Mouse (Mus musculus) left cerebral cortex, postnatal 36 days (tissue): Measurements from ENCODE around the gene Relt. TPM values are rescaled to one million over a fixed set of nuclear protein-coding genes. Genes with fewer than 3 reads are reported as not detected.
A peak's percentile ranks its signal among the peaks of the same experiment; 100 is the strongest.

Experiments
- DNase-seq, 2 experiments: peaks; one replicate each; pipeline ENCODE4 v3.0.0; 2021 to 2022; ENCODE audit warnings: low spot score in 2 of 2, mixed read lengths in 1 of 2
- intact Hi-C: fragments of 180-260 bp; cut with DNase I; formaldehyde crosslinking; loops from one replicate; pipeline ENCODE4 v1.15.1; 2025
- total RNA-seq, 2 experiments: library from RNA; stranded (reverse); gene quantifications; 2 replicates each; pipeline ENCODE4 v1.2.3; 2021

Gene Relt
- total RNA-seq, 2 experiments from 2014 or later: 15.1 to 17.0 TPM

DNA sequence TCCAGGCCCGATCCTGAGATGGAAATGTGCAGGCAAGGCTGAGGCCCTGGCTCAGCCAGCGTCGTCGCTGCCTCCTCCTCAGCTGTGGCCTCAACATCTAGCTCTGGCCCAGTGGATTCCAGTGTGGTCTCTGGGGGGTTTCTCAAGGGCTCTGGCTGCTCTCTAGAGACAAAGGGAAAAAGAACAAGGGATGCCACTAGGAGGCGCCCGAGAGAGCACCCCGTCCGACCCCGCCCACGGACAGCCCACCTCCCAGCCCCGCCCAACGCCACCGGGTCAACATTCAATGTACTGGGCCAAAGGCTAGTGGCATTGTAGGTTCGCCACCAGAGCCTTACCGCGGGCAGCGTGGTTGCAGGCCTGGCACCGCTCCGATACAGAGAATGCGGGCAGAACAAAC lies 16.3 kb upstream of the Relt start:
- no peak for DNase-seq

DNA sequence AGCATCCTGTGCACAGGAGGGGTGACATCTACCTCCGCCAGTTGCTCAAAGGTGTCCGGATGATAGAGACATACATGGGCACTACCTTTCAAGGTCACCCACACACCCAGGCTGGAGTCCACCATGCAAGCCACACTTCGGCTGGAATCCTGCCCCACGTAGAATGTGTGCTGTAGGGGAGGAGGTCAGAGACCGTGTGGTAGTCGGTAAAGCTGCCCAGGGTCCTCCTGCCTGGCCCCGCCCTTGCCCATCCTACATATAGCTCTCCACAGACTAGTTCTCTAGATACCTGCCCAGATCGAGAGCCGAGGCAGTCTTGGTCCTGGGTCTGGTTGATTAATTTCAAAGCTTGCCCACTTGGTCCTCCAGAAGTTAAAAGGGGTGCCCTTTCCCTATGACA lies 13.5 kb upstream of the Relt start:
- DNase-seq: no peak
- intact Hi-C loops: no loop called here

More for the DNA sequence above, 16.3 kb upstream of the Relt start:
- intact Hi-C loops: no loop called here

GRCm38 (mm10) chr7:100876293-100876692 lies 13.0 kb upstream of the Relt start:
- no peak for DNase-seq
- intact Hi-C loops: no loop called here

DNA sequence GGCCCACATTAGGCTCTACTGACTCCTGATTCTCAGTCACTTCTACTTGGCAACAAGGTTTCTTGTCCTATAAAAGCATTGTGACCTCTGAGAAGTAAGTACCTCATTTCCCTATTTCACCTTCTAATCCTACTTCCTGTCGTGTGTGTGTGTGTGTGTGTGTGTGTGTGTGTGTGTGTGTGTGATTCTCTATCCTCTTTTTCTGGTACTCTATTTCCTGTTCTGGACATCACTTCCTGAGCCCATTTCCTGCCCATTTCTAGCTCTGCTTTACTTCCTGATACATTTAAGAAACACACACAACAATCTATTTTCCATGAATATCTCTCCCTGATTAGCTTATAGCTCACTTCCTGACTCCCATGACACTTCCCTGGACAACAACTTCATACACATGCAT lies 12.6 kb upstream of the Relt start:
- no peak for DNase-seq
- intact Hi-C loops: no loop called here

GRCm38 (mm10) chr7:100873197-100873596 lies 10.0 kb upstream of the Relt start:
- DNase-seq: no peak
- intact Hi-C loops: no loop called here

GRCm38 (mm10) chr7:100871892-100872291 lies 8.6 kb upstream of the Relt start:
- intact Hi-C loops: no loop called here
- DNase-seq: no peak

- intact Hi-C loops: no loop called here
Measured at GRCm38 (mm10) chr7:100871355-100871754, 8.1 kb upstream of the Relt start.

DNA sequence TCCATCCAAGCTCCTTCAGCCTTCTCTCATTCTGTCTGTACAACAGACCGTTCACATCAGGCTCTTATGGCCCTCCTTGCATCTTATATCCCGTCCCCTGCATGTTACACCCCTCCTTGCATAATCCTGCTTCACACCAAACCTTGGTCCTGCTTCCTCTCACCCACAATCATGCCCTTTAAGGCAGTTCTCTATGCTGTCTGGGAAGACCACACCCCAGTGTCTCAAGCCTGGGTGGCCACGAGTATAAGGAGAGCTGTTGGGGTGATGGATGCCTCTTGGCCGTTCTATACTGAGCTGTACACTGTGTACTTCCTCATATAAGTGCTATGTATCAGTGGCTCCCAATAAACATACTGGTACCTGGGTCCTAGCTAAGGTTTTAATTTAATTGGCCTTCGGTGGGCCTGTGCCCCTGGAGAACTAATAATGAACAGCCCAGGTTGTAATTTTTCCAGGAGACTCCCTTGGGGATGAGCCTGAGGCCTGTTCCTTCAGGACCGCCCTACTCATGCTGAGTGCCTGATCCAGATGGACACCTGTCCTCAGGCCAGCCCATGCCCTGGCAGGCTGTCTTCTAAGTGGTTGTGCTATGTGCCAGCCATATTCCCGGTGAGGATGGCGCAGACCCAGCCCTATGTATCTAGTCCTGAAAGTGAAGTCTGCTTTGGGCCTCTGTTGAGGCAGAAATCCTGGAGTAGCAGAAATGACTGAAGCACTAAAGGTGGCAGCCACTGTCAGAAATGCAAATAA lies 6.8 kb upstream of the Relt start:
- intact Hi-C loops: loop anchor here (5.0 kb wide), 1 partner anchor 348 kb away; no protein-coding TSS in a partner anchor
- DNase-seq: no peak

More at GRCm38 (mm10) chr7:100871355-100871754, 8.1 kb upstream of the Relt start:
- DNase-seq: no peak

GRCm38 (mm10) chr7:100868551-100868950 lies 5.3 kb upstream of the Relt start:
- intact Hi-C loops: loop anchor here (5.0 kb wide), 1 partner anchor 346 kb away; no protein-coding TSS in a partner anchor
- DNase-seq: no peak

DNA sequence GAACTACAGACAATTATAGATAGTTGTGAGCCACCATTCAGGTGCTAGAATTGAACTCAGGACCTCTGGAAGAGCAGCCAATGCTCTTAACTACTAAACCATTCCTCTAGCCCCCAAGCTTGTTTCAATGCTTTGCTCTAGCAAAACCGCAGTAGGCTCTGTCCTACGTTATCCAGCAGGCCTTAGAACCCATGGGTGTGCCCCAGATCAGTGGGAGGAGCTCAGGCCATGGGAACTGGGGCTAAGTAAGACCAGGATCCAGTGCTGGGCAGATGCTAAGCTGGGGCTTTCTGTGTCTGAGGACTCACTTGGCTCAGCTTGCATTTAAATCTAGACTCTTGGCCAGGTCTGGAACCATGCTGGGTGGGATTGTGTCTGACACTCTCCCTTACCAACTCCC lies 4.3 kb upstream of the Relt start:
- intact Hi-C loops: loop anchor here (5.0 kb wide), 1 partner anchor 345 kb away; no protein-coding TSS in a partner anchor
- DNase-seq: no peak

- DNase-seq: peak; percentile 62 to 64
- intact Hi-C loops: loop anchor here (5.0 kb wide), 1 partner anchor 344 kb away; no protein-coding TSS in a partner anchor
Measured at GRCm38 (mm10) chr7:100866675-100867074, 3.4 kb upstream of the Relt start.

DNA sequence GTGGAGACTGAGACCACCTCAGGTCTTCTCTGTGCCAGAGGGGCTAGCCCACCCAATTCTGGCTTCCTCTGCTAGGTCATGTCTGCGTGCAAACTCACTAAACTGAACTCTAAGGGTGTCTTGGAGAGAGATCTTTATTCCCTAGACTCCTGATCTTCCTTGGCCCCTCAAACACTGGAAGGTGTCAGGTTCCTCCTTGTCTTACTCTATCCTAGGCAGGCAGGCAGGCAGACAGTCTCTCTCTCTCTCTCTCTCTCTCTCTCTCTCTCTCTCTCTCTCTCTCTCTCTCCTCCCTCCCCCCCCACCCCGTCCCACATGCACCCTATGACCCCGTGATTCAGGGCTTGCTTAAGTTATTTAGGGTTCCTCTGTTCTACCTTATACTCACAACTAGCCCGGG lies 893 bp downstream of the Relt start:
- no peak for DNase-seq
- intact Hi-C loops: no loop called here

DNA sequence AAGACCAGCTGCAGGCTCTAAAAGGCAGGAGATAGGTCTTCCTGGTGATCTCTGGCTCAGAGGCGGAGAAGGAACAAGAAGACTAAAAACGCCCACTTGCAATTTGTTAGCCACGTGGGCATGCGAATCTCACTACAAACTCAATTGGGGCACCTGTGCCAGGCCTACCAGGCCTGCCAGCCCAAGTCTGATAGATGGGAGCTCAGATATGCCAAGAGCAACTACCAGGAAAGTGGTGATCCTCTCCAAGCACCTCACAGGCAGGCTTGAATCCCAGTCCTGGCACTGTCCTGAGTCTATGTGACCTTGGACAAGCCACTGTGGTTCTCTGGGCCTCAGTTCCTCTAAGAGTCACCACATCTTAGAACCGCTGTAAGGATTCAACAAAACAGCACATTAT lies 2.0 kb downstream of the Relt start:
- no peak for DNase-seq
- intact Hi-C loops: no loop called here

- intact Hi-C loops: no loop called here
- no peak for DNase-seq
Measured at GRCm38 (mm10) chr7:100860450-100860849, 2.8 kb downstream of the Relt start.

GRCm38 (mm10) chr7:100855795-100856573 lies 7.3 kb downstream of the Relt start:
- DNase-seq: no peak
- intact Hi-C loops: no loop called here

DNA sequence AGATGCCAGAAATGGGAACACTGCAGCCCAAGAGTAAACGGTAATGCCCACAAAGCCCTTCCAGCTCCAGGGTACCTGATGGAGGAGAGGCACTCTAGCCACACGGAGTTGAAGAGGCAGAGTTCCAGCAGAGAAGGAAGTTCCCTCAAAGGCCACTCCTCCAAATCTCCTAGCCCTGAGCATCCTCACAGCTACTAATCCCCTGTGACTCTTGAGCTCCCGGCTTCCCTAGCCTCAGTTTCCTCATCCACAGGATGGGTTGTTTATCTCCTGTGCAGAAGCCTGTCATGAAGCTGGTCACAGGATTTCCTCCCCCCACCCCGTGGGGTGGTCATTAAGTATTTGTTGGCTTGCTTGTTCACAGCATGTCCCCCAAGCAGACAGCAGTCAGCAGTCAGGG lies 7.9 kb downstream of the Relt start:
- no peak for DNase-seq
- intact Hi-C loops: no loop called here

DNA sequence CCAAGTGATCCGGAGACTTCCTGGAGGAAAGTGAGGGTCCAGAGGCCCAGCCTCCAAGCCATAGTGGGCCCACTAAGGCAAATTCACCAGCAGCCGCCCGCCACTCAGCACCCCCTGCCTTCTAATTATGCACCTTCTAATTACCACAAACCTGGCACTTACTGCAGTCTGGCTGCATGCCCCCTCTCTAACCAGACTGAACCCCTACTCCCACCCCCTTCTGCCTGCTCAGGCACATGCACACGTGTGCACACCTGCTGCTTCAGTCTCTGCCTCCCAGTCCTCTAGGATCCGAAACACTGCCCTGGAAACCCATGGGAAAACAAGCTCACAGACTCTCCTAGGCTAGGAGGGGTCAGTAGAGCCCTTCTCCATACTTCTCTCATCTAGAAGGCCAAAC lies 8.4 kb downstream of the Relt start:
- intact Hi-C loops: no loop called here
- no peak for DNase-seq

DNA sequence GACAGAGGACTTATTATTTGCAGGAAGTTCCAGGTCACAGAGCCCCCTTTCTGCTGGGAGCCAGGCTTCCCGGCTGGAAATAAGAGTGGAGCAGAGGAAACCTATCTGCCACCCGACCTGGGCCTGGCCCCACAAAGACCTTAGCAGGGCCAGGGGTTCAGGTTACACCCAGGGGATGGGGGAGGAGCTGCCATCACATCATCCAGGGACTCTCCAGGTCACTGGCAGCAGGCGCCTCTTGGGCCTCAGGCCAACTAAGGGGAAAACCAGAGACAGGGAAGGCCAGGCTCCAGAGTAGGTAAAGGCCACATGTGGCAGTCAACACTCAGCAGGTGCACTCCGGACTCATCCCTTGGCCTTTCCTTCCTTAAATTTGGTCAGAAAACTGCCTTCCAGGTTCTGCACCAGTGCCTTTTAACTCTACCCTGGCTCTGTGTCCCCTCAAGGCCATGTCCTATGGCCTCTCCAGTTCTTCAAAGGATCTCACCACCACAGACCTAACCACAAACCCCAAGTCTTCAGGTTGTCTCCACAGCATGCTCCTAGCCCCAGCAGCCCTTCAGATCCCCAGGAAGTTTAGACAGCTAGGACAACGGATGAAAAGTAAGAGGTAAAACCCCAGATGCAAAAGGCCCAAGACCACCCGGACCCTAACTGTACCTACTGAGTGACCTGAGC lies 9.0 kb downstream of the Relt start:
- DNase-seq: no peak
- intact Hi-C loops: no loop called here

- no peak for DNase-seq
- intact Hi-C loops: no loop called here
Measured at GRCm38 (mm10) chr7:100853396-100853795, 9.8 kb downstream of the Relt start.
